Mouse (Mus musculus) lung, embryonic 16.5 days (tissue): ENCODE results near the gene Gpr155. TPM values are rescaled to one million over a fixed set of nuclear protein-coding genes. Genes with fewer than 3 reads are reported as not detected.
A peak's percentile ranks its signal among the peaks of the same experiment; 100 is the strongest.

Experiments used
- ATAC-seq: fragments of 200-750 bp; cut with Nextera tagmentation; 2 replicates; pipeline ENCODE4 v1.8.0; 2017; ENCODE audit warnings: low read depth, mild to moderate bottlenecking, moderate library complexity
- H3K27ac ChIP-seq: fragments of 300-500 bp; sonication (generic); 2 replicates; pipeline ENCODE4 v1.5.1; 2014; ENCODE audit warnings: mild to moderate bottlenecking, control low read depth, low read length
- H3K27me3 ChIP-seq: fragments of 300-500 bp; sonication (generic); 2 replicates; pipeline ENCODE4 v1.6.1; 2014; ENCODE audit warnings: low read depth, low read length, mixed read lengths; ENCODE audit not compliant: control insufficient read depth, insufficient read depth
- H3K36me3 ChIP-seq: fragments of 300-500 bp; sonication (generic); 2 replicates; pipeline ENCODE4 v1.6.1; 2014; ENCODE audit warnings: low read length; ENCODE audit not compliant: control insufficient read depth, insufficient read depth
- H3K4me1 ChIP-seq: fragments of 300-500 bp; sonication (generic); replicated peaks from 2 replicates; pipeline ENCODE4 v1.6.1; 2014; ENCODE audit warnings: low read length, mixed read lengths; ENCODE audit not compliant: control insufficient read depth, insufficient read depth
- H3K4me2 ChIP-seq: fragments of 300-500 bp; sonication (generic); 2 replicates; pipeline ENCODE4 v1.6.1; 2014; ENCODE audit warnings: low read depth, low read length, control low read depth
- H3K4me3 ChIP-seq: fragments of 300-500 bp; sonication (generic); 2 replicates; pipeline ENCODE4 v1.5.1; 2014; ENCODE audit warnings: mild to moderate bottlenecking, low read length, control low read depth
- H3K9ac ChIP-seq: fragments of 300-500 bp; sonication (generic); 2 replicates; pipeline ENCODE4 v1.6.1; 2014; ENCODE audit warnings: low read length, control low read depth
- H3K9me3 ChIP-seq: fragments of 300-500 bp; sonication (generic); 2 replicates; pipeline ENCODE4 v1.6.1; 2016; ENCODE audit warnings: low read length; ENCODE audit not compliant: control insufficient read depth
- WGBS: fragments of 180-500 bp; shearing (Covaris S2); extraction: QIAGEN DNeasy Blood & Tissue Kit; methylation state at CpG from one replicate; pipeline ENCODE4 v1.1.7; 2014; 5-methylcytosine and 5-hydroxymethylcytosine counted together
- polyA plus RNA-seq: library from polyadenylated mRNA; unstranded; fragments of >200 nt; fragmentation: Nextera tagmentation; extraction: Ambion mirVana; gene quantifications from 2 replicates; pipeline ENCODE4 v1.2.1, GENCODE M21; 2015

Gpr155 gene
- polyA plus RNA-seq, 1 experiment from 2014 or later, result 6.3 TPM

DNA sequence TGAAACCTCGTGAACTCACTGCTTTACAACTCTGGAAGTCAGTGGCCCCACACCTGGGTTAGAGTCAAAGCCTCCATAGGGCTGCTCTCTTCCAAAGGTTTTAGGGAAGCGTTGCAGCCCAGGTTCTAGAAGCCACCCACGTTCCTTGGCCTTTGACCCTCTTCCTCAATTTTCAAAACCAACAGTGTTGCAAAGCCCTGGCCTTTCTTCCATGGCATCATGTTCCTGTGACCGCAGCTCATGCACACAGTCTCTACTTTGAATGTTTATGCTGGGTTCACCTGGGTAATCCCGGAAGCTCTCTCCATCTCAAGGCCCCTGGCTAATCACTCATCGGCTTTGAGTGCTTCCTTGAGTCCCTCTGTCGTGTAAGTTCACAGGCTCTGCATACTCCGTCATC, 9.1 kb upstream of the Gpr155 start:
- H3K9me3 ChIP-seq, result no peaks in the 10 kb centered on the region; the same call in 1 of the 2 replicates
- H3K4me3 ChIP-seq, result no peak overlapping the region
- no peaks in the 10 kb centered on the region for H3K36me3 ChIP-seq
- H3K4me2 ChIP-seq, result no peak overlapping the region
- no peak overlapping the region for H3K27ac ChIP-seq
- WGBS, result 64% methylated on average over 8 of the region's 8 CpGs
- no peaks in the 10 kb centered on the region for H3K4me1 ChIP-seq
- no peaks in the 10 kb centered on the region for H3K27me3 ChIP-seq
- ATAC-seq, result no peak
- H3K9ac ChIP-seq, result no peak overlapping the region

DNA sequence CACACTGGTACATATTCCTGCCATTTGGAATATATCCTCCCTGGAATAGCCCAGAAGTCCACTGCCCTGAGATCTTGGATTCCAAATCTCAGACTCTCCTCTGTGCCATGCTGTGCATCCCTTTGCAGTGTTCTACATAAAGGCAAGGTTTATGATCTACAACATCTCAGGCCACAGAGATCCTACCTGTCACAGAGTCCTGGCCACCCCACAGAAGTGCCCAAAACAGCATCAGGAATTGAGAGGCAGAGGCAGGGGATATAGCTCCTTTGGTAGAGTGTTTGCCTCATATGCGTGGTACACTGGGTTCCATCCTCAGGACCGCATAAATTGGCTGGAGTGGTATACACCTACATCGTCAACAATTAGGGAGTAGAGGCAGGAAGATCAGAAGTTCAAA, 8.1 kb upstream of the Gpr155 start:
- WGBS, result 86% methylated on average over 3 of the region's 3 CpGs
- H3K4me1 ChIP-seq, result no peaks in the 10 kb centered on the region
- no peak overlapping the region for H3K27ac ChIP-seq

DNA sequence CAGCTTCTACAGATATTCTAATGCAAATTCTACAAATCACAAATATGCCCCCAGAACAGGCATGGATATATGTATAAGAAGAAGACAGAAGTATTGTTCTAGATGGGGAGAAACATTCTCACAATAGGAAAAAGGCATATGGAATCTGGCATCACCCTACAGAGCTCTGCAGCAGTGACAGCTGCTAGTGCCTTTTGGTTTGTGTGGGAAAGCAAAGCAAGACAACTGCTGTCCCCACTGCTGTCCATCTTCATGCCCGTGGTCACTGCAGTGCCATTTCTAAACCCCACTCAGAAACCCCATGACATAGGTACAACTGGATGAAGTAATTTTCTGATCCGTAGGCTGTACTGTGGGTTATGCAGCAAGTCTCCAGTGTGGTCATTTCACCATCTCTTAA, 6.4 kb upstream of the Gpr155 start:
- H3K9me3 ChIP-seq, result no peaks in the 10 kb centered on the region; the same call in 1 of the 2 replicates
- H3K4me3 ChIP-seq, result no peak overlapping the region
- ATAC-seq, result no peak
- WGBS, result 77% methylated on average over 2 of the region's 2 CpGs
- no peaks in the 10 kb centered on the region for H3K36me3 ChIP-seq
- no peaks in the 10 kb centered on the region for H3K4me1 ChIP-seq
- H3K9ac ChIP-seq, result no peak overlapping the region
- H3K27ac ChIP-seq, result no peak overlapping the region
- no peak overlapping the region for H3K4me2 ChIP-seq
- H3K27me3 ChIP-seq, result no peaks in the 10 kb centered on the region

More for the DNA sequence above, 8.1 kb upstream of the Gpr155 start:
- no peak for ATAC-seq
- Histone ChIP-seq H3K36me3 (no peaks in the 10 kb centered on the region), H3K4me3 (no peak overlapping the region), H3K9me3 (no peaks in the 10 kb centered on the region; the same call in 1 of the 2 replicates), H3K9ac (no peak overlapping the region), H3K27me3 (no peaks in the 10 kb centered on the region), H3K4me2 (no peak overlapping the region)

- Histone ChIP-seq H3K4me1 (0 out of 2 replicates have a peak, but pooled peaks cover 2% of the 10 kb centered on the region), H3K4me2 (no peak overlapping the region), H3K27me3 (no peaks in the 10 kb centered on the region), H3K9ac (no peak overlapping the region), H3K36me3 (no peaks in the 10 kb centered on the region), H3K9me3 (no peaks in the 10 kb centered on the region), H3K27ac (no peak overlapping the region), H3K4me3 (no peak overlapping the region)
- ATAC-seq, result no peak
- WGBS, result 80% methylated on average over 3 of the region's 3 CpGs
Measured at GRCm38 (mm10) chr2:73389951-73390350, 3.6 kb upstream of the Gpr155 start.

DNA sequence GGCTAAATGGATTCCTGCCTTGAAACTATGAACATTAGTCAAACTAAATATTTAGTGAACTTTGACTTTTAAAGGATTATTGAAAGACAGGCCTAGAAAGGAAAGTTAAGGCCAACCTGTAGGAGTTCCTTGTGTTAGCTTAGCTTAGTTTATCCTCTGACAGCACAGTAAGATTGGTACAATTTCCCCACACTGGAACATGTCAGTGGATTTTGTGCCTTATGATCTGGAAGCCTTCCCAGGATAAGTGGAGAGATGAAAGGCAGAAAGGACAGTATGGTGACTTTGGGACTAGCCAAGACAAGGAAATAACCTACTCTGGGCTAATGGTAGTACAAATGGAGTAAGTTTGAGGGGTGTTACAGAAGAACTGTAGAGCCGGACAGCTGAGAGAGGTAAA, 1.4 kb upstream of the Gpr155 start:
- Histone ChIP-seq H3K9ac (no peak overlapping the region), H3K36me3 (no peaks in the 10 kb centered on the region)
- WGBS, result 77% methylated on average over 1 of the region's 1 CpGs

DNA sequence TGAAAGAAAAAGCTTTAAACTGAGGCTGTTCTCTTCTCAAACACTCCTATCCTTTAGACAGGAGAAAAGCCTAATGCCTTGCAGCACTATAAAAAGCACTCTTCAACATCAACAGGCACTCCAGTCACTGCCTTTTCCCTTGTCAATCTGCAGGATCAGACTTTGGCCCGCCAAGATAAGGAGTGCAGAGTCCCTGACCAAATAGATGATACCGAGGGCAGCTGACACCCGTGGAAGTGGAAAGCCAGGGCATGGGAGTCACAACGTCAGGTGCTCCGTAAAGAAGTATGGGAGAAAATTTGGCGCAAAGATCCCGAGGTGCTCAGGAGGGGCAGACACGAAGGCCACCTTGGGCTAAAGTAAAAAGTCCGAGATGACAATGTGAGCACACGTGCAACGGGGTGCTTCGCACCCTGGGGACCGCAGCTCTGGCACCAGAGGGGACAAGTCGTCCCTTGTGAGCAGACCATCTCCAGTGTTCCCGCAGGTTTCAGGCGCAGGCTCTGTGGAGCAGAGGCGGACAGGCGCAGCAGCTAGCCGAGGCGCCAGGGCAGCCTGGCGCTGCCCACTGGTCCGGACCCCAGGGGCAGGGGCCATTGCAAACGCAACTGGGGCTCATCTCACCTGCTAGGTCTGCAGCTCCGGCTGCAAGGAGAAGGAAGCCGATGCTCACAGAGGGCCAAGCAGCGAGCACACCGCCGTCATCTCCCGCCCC, 574 bp downstream of the Gpr155 start:
- 1% methylated on average over 28 of the region's 29 CpGs for WGBS
- Histone ChIP-seq H3K27ac (peak overlapping the region; percentile 39), H3K9ac (peak overlapping the region; percentile 72), H3K4me1 (0 out of 2 replicates have a peak, but pooled peaks cover 2% of the 10 kb centered on the region), H3K9me3 (no peaks in the 10 kb centered on the region), H3K4me3 (peak overlapping the region; percentile 81), H3K4me2 (peak overlapping the region; percentile 99), H3K36me3 (no peaks in the 10 kb centered on the region), H3K27me3 (no peaks in the 10 kb centered on the region)
- no peak for ATAC-seq

More for the DNA sequence above, 1.4 kb upstream of the Gpr155 start:
- Histone ChIP-seq H3K4me1 (0 out of 2 replicates have a peak, but pooled peaks cover 2% of the 10 kb centered on the region), H3K9me3 (no peaks in the 10 kb centered on the region), H3K27me3 (no peaks in the 10 kb centered on the region), H3K4me2 (no peak overlapping the region), H3K4me3 (no peak overlapping the region), H3K27ac (no peak overlapping the region)
- ATAC-seq, result no peak

DNA sequence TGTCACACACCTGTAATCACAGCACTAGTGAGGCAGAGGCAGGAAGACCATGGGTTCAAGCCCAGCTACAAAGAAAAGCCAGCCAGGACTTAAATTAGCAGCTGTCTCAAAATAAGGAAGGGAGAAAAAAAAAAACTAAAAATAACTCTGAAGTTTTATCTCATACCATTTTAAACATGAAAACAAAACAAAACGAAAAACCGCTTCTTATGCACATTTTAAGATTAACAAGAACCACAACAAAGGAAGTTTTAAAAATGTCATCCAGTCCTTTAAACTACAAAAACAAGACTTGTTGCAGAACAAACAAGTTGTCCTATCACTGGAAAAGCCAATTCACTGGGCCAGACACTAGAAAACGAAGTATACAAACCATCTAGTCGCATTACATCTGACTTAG, 1.2 kb downstream of the Gpr155 start:
- no peaks in the 10 kb centered on the region for H3K36me3 ChIP-seq
- 70% methylated on average over 4 of the region's 4 CpGs for WGBS
- no peak overlapping the region for H3K27ac ChIP-seq
- H3K27me3 ChIP-seq, result no peaks in the 10 kb centered on the region
- H3K4me2 ChIP-seq, result peak overlapping the region; percentile 99
- H3K9me3 ChIP-seq, result no peaks in the 10 kb centered on the region
- no peak for ATAC-seq
- no peak overlapping the region; the same call in 1 of the 2 replicates for H3K4me3 ChIP-seq
- no peak overlapping the region for H3K9ac ChIP-seq
- H3K4me1 ChIP-seq, result 0 out of 2 replicates have a peak, but pooled peaks cover 2% of the 10 kb centered on the region

- ATAC-seq, result peak; percentile 74
- H3K4me2 ChIP-seq, result 0 out of 2 replicates have a peak overlapping the region, but pooled peaks have one; percentile 0
Measured at GRCm38 (mm10) chr2:73380298-73380975, 5.9 kb downstream of the Gpr155 start.

GRCm38 (mm10) chr2:73379656-73380055, 6.7 kb downstream of the Gpr155 start:
- Histone ChIP-seq H3K4me2 (no peak overlapping the region), H3K27ac (peak overlapping the region; percentile 67), H3K9me3 (no peaks in the 10 kb centered on the region), H3K27me3 (no peaks in the 10 kb centered on the region), H3K4me3 (no peak overlapping the region), H3K4me1 (peaks cover 2% of the 10 kb centered on the region; the same call in 1 of the 2 replicates), H3K36me3 (no peaks in the 10 kb centered on the region), H3K9ac (no peak overlapping the region)
- 54% methylated on average over 5 of the region's 5 CpGs for WGBS
- 0 out of 2 replicates have a peak, but pooled peaks have one; percentile 12 for ATAC-seq

More at GRCm38 (mm10) chr2:73380298-73380975, 5.9 kb downstream of the Gpr155 start:
- peaks cover 2% of the 10 kb centered on the region; the same call in 1 of the 2 replicates for H3K4me1 ChIP-seq
- H3K9me3 ChIP-seq, result no peaks in the 10 kb centered on the region
- no peak overlapping the region for H3K9ac ChIP-seq
- H3K27ac ChIP-seq, result peak overlapping the region; percentile 72
- WGBS, result 35% methylated on average over 9 of the region's 9 CpGs
- no peak overlapping the region for H3K4me3 ChIP-seq
- H3K36me3 ChIP-seq, result no peaks in the 10 kb centered on the region
- H3K27me3 ChIP-seq, result no peaks in the 10 kb centered on the region
